Mouse (Mus musculus): ENCODE data around the gene C9.

DNA sequence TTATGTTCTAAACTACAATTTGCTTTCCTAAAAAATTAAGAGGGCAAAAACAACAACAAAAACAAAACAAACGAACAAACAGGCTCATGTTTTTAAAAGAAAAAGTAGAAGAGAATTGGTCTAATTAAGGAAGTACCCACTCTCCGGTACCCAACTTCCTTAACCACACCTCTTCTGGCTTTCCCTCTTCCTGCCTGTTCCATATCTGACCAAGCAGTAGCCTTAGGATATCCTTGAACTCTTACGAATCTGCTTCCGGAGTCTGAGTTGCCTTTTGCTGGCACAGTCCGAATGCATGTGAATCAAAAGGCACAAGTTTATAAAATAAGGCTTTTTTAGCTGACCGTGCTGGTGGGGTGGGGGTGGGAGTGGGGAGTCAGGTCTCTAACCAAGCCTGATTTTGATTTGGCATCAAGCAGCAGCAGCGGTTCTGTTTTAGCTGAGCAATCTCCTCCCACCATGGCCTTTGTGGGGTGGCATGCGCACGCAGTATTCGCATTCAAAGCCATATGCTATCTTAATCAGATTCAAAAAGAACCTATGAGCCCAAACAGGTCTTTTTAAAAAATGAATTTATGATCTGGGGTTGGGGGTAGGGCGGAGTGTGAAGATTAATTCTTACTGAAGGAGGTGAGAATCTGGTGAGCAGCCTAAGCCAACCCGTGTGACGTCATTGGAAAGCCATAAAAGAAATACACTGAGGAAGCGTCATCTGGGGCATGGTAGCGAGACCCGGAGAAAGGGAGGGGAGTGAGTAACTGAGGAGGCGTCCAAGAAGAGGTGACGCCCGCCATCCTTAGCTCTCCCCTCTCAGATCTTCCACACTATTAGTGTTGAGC, 74.5 kb downstream of the C9 start:
- TF ChIP-seq CTCF (IDR thresholded peaks at IDR 0.05) = no peak
- no peak for TF ChIP-seq EP300 (IDR thresholded peaks at IDR 0.05; ENCODE audit: insufficient read depth, low read depth, low read length)
- no peak for TF ChIP-seq POLR2A (IDR thresholded peaks at IDR 0.05; ENCODE audit: insufficient read depth, low read depth, low read length)
